Mouse (Mus musculus): ENCODE results near the gene Card19.
A peak's percentile ranks its signal among the peaks of the same experiment; 100 is the strongest.

Card19 gene

GRCm38 (mm10) chr13:49170623-49171022 lies 45.2 kb downstream of the Card19 start:
- DNase-seq (ENCODE audit: low spot score) = no peak

- peak; percentile 82 for DNase-seq (ENCODE audit: low spot score)
Measured at GRCm38 (mm10) chr13:49169448-49170207, 46.2 kb downstream of the Card19 start.

GRCm38 (mm10) chr13:49167081-49167480 lies 48.8 kb downstream of the Card19 start:
- DNase-seq (ENCODE audit: low spot score) = no peak

- no peak for DNase-seq (ENCODE audit: low spot score)
Measured at GRCm38 (mm10) chr13:49163645-49164044, 52.2 kb downstream of the Card19 start.

- DNase-seq (ENCODE audit: low spot score) = no peak
Measured at GRCm38 (mm10) chr13:49162722-49163121, 53.1 kb downstream of the Card19 start.

- no peak for DNase-seq (ENCODE audit: low spot score)
Measured at GRCm38 (mm10) chr13:49161236-49161635, 54.6 kb downstream of the Card19 start.

- DNase-seq (ENCODE audit: low spot score) = no peak
Measured at GRCm38 (mm10) chr13:49158040-49158713, 57.7 kb downstream of the Card19 start.

GRCm38 (mm10) chr13:49156645-49157044 lies 59.2 kb downstream of the Card19 start:
- no peak for DNase-seq (ENCODE audit: low spot score)

- no peak for DNase-seq (ENCODE audit: low spot score)
Measured at GRCm38 (mm10) chr13:49154621-49155020, 61.2 kb downstream of the Card19 start.

- DNase-seq (ENCODE audit: low spot score) = no peak
Measured at GRCm38 (mm10) chr13:49154028-49154427, 61.8 kb downstream of the Card19 start.
